Mouse (Mus musculus) intestine, embryonic 14.5 days (tissue): ENCODE results near the gene Lrrn1. TPM values are rescaled to one million over a fixed set of nuclear protein-coding genes. Genes with fewer than 3 reads are reported as not detected.

ENCODE experiments used
- ATAC-seq: fragments of 200-750 bp; cut with Nextera tagmentation; replicated peaks from 2 replicates; pipeline ENCODE4 v1.8.0; 2017; ENCODE audit warnings: low read depth, moderate number of reproducible peaks, moderate TSS enrichment, moderate library complexity; ENCODE audit not compliant: low FRiP score, low TSS enrichment
- DNase-seq: peaks from one replicate; pipeline ENCODE4 v3.0.0-alpha.2; 2018; ENCODE audit warnings: low spot score
- H3K27ac ChIP-seq: fragments of 300-500 bp; sonication (generic); 2 replicates; pipeline ENCODE4 v1.5.1; 2014; ENCODE audit warnings: low read depth, mild to moderate bottlenecking, control low read depth
- H3K27me3 ChIP-seq: fragments of 300-500 bp; sonication (generic); replicated peaks from 2 replicates; pipeline ENCODE4 v1.6.1; 2014; ENCODE audit warnings: low read length, control low read depth; ENCODE audit not compliant: control insufficient read depth, insufficient read depth
- H3K36me3 ChIP-seq: fragments of 300-500 bp; sonication (generic); 2 replicates; pipeline ENCODE4 v1.6.1; 2014; ENCODE audit warnings: low read length, control low read depth; ENCODE audit not compliant: control insufficient read depth, insufficient read depth
- H3K4me1 ChIP-seq: fragments of 300-500 bp; sonication (generic); replicated peaks from 2 replicates; pipeline ENCODE4 v1.6.1; 2014; ENCODE audit warnings: low read length, control low read depth, mixed read lengths; ENCODE audit not compliant: control insufficient read depth, insufficient read depth
- H3K4me2 ChIP-seq: fragments of 300-500 bp; sonication (generic); 2 replicates; pipeline ENCODE4 v1.6.1; 2014; ENCODE audit warnings: low read length
- H3K4me3 ChIP-seq: fragments of 300-500 bp; sonication (generic); 2 replicates; pipeline ENCODE4 v1.5.1; 2014; ENCODE audit warnings: low read depth, low read length, control low read depth, mixed read lengths
- H3K9ac ChIP-seq: fragments of 300-500 bp; sonication (generic); 2 replicates; pipeline ENCODE4 v1.6.1; 2014; ENCODE audit warnings: mild to moderate bottlenecking, low read length
- H3K9me3 ChIP-seq: fragments of 300-500 bp; sonication (generic); 2 replicates; pipeline ENCODE4 v1.6.1; 2016; ENCODE audit warnings: low read length, control low read depth; ENCODE audit not compliant: control insufficient read depth
- WGBS: fragments of 180-500 bp; shearing (Covaris S2); extraction: QIAGEN DNeasy Blood & Tissue Kit; methylation state at CpG from one replicate; pipeline ENCODE4 v1.1.7; 2014; 5-methylcytosine and 5-hydroxymethylcytosine counted together
- polyA plus RNA-seq: library from polyadenylated mRNA; unstranded; fragments of >200 nt; fragmentation: Nextera tagmentation; extraction: Ambion mirVana; gene quantifications from 2 replicates; pipeline ENCODE4 v1.2.1, GENCODE M21; 2014

Gene Lrrn1
- polyA plus RNA-seq, result 6.3 and 6.4 TPM in 2 replicates

GRCm38 (mm10) chr6:107528877-107529864 lies at the start of gene Lrrn1:
Lrrn1 (plus strand) TSS chr6:107529768.
- DNase-seq (peak; percentile 63), ATAC-seq (peak; percentile 92)
- Histone ChIP-seq H3K27me3 (peaks cover 23% of the 10 kb centered on the region), H3K9ac (peak within 1 kb of the TSS; percentile 5; the same call in 1 of the 2 replicates), H3K4me2 (peak within 1 kb of the TSS; percentile 96), H3K4me3 (peak within 1 kb of the TSS; percentile 55), H3K36me3 (no peaks in the 10 kb centered on the region), H3K27ac (no peak within 1 kb of the TSS), H3K4me1 (no peaks in the 10 kb centered on the region; the same call in 1 of the 2 replicates), H3K9me3 (no peaks in the 10 kb centered on the region)
- 5% methylated on average over 30 of the region's 43 CpGs for WGBS

- no peaks in the 10 kb centered on the region for H3K36me3 ChIP-seq
- WGBS, result 50% methylated on average over 1 of the region's 1 CpGs
- H3K9me3 ChIP-seq, result no peaks in the 10 kb centered on the region
- H3K27me3 ChIP-seq, result no peaks in the 10 kb centered on the region
- H3K9ac ChIP-seq, result no peak overlapping the region
- H3K4me1 ChIP-seq, result no peaks in the 10 kb centered on the region
- no peak overlapping the region for H3K4me2 ChIP-seq
- ATAC-seq (no peak), DNase-seq (no peak)
- no peak overlapping the region for H3K4me3 ChIP-seq
- no peak overlapping the region for H3K27ac ChIP-seq
Measured at GRCm38 (mm10) chr6:107494491-107494890, 35.1 kb upstream of the Lrrn1 start.

- 90% methylated on average over 1 of the region's 1 CpGs for WGBS
- Histone ChIP-seq H3K4me3 (no peak overlapping the region), H3K27me3 (no peaks in the 10 kb centered on the region), H3K9me3 (no peaks in the 10 kb centered on the region), H3K4me1 (no peaks in the 10 kb centered on the region), H3K27ac (no peak overlapping the region), H3K9ac (no peak overlapping the region), H3K36me3 (no peaks in the 10 kb centered on the region), H3K4me2 (no peak overlapping the region)
- ATAC-seq, result no peak
- DNase-seq, result no peak
Measured at GRCm38 (mm10) chr6:107495830-107496229, 33.7 kb upstream of the Lrrn1 start.

GRCm38 (mm10) chr6:107513716-107514115 lies 15.9 kb upstream of the Lrrn1 start:
- Histone ChIP-seq H3K9me3 (no peaks in the 10 kb centered on the region), H3K9ac (no peak overlapping the region), H3K27me3 (no peaks in the 10 kb centered on the region), H3K4me1 (no peaks in the 10 kb centered on the region), H3K4me3 (no peak overlapping the region), H3K4me2 (no peak overlapping the region), H3K36me3 (no peaks in the 10 kb centered on the region), H3K27ac (no peak overlapping the region)
- WGBS, result 58% methylated on average over 4 of the region's 4 CpGs
- DNase-seq (no peak), ATAC-seq (no peak)

- Histone ChIP-seq H3K9ac (no peak overlapping the region), H3K4me1 (no peaks in the 10 kb centered on the region), H3K4me3 (no peak overlapping the region), H3K4me2 (no peak overlapping the region), H3K27me3 (no peaks in the 10 kb centered on the region), H3K27ac (no peak overlapping the region), H3K9me3 (no peaks in the 10 kb centered on the region), H3K36me3 (no peaks in the 10 kb centered on the region)
- 72% methylated on average over 2 of the region's 2 CpGs for WGBS
- no peak for DNase-seq
- ATAC-seq, result no peak
Measured at GRCm38 (mm10) chr6:107523953-107524352, 5.6 kb upstream of the Lrrn1 start.

- Histone ChIP-seq H3K4me3 (peak overlapping the region; percentile 55), H3K9me3 (no peaks in the 10 kb centered on the region), H3K27ac (no peak overlapping the region), H3K4me2 (peak overlapping the region; percentile 96), H3K27me3 (peaks cover 23% of the 10 kb centered on the region), H3K36me3 (no peaks in the 10 kb centered on the region), H3K9ac (peak overlapping the region; percentile 5; the same call in 1 of the 2 replicates), H3K4me1 (no peaks in the 10 kb centered on the region; the same call in 1 of the 2 replicates)
- WGBS, result under 1% methylated on average over 34 of the region's 34 CpGs
- ATAC-seq (peak; percentile 71), DNase-seq (peak; percentile 77)
Measured at GRCm38 (mm10) chr6:107529911-107530431, 403 bp downstream of the Lrrn1 start.

- no peak for ATAC-seq
Measured at GRCm38 (mm10) chr6:107530621-107531285, 1.2 kb downstream of the Lrrn1 start.

GRCm38 (mm10) chr6:107531526-107532080 lies 2.0 kb downstream of the Lrrn1 start:
- Histone ChIP-seq H3K4me1 (no peaks in the 10 kb centered on the region; the same call in 1 of the 2 replicates), H3K27me3 (peaks cover 23% of the 10 kb centered on the region), H3K4me2 (no peak overlapping the region; the same call in 1 of the 2 replicates), H3K9me3 (no peaks in the 10 kb centered on the region), H3K4me3 (no peak overlapping the region), H3K9ac (no peak overlapping the region), H3K36me3 (no peaks in the 10 kb centered on the region), H3K27ac (no peak overlapping the region)
- ATAC-seq, result no peak
- 55% methylated on average over 8 of the region's 8 CpGs for WGBS
- DNase-seq, result no peak

More at GRCm38 (mm10) chr6:107530621-107531285, 1.2 kb downstream of the Lrrn1 start:
- Histone ChIP-seq H3K36me3 (no peaks in the 10 kb centered on the region), H3K27ac (no peak overlapping the region), H3K4me3 (peak overlapping the region; percentile 55), H3K9ac (no peak overlapping the region), H3K9me3 (no peaks in the 10 kb centered on the region), H3K27me3 (peaks cover 23% of the 10 kb centered on the region), H3K4me2 (peak overlapping the region; percentile 96), H3K4me1 (no peaks in the 10 kb centered on the region; the same call in 1 of the 2 replicates)
- 3% methylated on average over 15 of the region's 15 CpGs for WGBS
- peak; percentile 52 for DNase-seq
